Mouse (Mus musculus) monocyte, adult 2 months (primary cell): ENCODE measurements around the gene Nlrp4a.
"Not testable (repeated sequence)": the region's sequence is repeated elsewhere in the genome, so short reads cannot be mapped to it uniquely, and the experiment has no call there.

Experiments
- DNase-seq, 2 experiments: peaks; one replicate each; pipeline ENCODE4 v3.0.0; 2022; ENCODE audit warnings: low spot score in 2 of 2, low read depth in 1 of 2

Gene Nlrp4a

GRCm38 (mm10) chr7:26434813-26435212 lies at the start of gene Nlrp4a:
Gene Nlrp4a (plus strand): TSS chr7:26435113.
- DNase-seq: no peak

- DNase-seq: not testable (repeated sequence)
These were observed 48.2 kb upstream of the Nlrp4a start for GRCm38 (mm10) chr7:26386691-26387090.

- DNase-seq: not testable (repeated sequence)
These were observed 43.8 kb upstream of the Nlrp4a start for GRCm38 (mm10) chr7:26391137-26391536.

- not testable (repeated sequence) for DNase-seq
These were observed 43.1 kb upstream of the Nlrp4a start for GRCm38 (mm10) chr7:26391811-26392210.

- DNase-seq: not testable (repeated sequence)
These were observed 31.3 kb upstream of the Nlrp4a start, which contains the start of gene Nlrp9c for GRCm38 (mm10) chr7:26403600-26403999. Gene Nlrp9c (minus strand): TSS chr7:26403700.

GRCm38 (mm10) chr7:26476690-26477089 lies 41.8 kb downstream of the Nlrp4a start:
- no peak for DNase-seq

- DNase-seq: not testable (repeated sequence)
These were observed 54.6 kb downstream of the Nlrp4a start for GRCm38 (mm10) chr7:26489514-26489913.
